Mouse (Mus musculus) embryo, embryonic 11 days (tissue): ENCODE results near the gene BC034090.
"Not testable (repeated sequence)": the region's sequence is repeated elsewhere in the genome, so short reads cannot be mapped to it uniquely, and the experiment has no call there.

Source experiments
- DNase-seq: peaks from one replicate; pipeline ENCODE4 v3.0.0-alpha.2; 2015

BC034090 gene

GRCm38 (mm10) chr1:155184191-155184590, 60.1 kb downstream of the BC034090 start:
- DNase-seq, result no peak

DNA sequence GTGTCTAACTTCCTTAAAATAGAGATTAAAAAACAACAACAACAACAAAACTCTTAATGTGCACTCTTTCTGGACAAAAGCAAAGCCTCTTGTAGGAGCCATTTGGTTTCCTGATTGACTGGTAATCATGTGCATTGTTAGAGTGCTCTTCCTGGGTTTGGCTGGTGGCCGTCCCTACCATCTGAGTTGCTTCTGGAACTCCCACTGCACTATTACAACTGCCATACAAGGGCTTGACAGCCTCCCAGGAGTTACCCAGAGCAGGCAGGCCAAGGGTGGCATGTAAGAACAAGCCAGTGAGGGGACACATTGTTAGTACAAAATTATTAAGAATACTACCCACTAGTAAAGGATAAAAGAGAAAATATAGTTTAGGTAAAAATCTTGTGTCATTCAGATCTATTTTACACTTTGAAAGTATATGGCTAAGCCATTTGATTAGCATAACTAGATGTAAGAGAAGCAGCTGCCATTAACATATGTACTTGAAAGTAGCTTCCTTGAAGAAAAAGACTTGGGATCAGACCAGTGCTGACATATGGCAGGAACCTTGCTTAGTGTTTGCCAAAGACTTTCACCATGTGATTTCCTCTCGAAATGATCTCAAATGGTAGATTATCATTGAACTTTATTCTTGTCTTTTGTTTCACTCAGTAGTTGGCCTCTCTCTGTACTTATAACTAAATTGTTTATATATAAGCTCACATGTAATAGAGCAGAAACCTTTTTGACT, 65.9 kb downstream of the BC034090 start:
- DNase-seq, result no peak

GRCm38 (mm10) chr1:155174424-155174823, 69.8 kb downstream of the BC034090 start:
- DNase-seq, result no peak

DNA sequence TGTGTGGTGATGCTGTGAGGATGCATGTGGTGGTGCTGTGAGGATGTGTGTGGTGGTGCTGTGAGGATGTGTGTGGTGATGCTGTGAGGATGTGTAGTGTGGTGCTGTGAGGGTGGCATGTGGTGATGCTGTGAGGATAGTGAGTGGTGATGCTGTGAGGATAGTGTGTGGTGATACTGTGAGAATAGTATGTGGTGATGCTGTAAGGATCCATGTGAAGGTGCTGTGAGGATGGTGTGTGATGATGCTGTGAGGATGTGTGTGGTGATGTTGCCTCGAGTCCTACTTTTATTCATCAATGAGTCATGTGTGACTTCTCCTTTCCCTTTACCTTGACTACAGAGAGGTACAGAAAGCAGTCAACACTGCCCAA, 70.6 kb downstream of the BC034090 start:
- not testable (repeated sequence) for DNase-seq

DNA sequence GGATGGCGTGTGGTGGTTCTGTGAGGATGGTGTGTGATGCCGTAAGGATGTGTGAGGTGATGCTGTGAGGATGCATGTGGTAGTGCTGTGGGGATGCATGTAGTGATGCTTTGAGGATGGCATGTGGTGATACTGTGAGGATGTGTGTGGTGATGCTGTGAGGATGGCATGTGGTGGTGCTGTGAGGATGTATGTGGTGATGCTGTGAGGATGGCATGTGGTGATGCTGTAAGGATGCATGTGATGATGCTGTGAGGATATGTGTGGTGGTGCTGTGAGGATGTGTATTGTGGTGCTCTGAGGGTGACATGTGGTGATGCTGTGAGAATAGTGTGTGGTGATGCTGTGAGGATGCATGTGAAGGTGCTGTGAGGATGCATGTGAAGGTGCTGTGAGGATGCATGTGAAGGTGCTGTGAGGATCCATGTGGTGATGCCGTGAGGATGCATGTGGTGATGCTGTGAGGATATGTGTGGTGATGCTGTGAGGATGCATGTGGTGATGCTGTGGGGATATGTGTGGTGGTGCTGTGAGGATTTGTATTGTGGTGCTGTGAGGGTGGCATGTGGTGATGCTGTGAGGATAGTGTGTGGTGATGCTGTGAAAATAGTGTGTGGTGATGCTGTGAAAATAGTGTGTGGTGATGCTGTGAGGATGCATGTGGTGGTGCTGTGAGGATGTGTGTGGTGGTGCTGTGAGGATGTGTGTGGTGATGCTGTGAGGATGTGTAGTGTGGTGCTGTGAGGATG, 71.2 kb downstream of the BC034090 start:
- no peak for DNase-seq

DNA sequence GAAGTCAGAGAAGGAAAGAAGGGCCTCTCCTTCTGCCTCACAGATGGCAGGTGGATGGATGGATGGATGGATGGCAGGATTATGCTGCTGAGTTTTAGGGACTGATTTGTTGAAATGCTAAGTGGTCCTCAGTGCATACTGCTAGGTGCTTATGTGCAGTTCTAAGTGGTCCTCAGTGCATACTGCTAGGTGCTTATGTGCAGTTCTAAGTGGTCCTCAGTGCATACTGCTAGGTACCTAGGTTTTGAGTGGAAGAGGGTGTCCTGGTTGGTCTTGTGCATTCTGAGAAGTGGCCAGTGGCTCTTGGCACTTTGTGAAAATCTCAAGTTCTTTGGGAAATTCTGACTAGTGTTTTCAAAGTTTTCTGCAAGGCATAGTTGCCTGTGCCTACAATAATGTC, 74.3 kb downstream of the BC034090 start:
- no peak for DNase-seq

DNA sequence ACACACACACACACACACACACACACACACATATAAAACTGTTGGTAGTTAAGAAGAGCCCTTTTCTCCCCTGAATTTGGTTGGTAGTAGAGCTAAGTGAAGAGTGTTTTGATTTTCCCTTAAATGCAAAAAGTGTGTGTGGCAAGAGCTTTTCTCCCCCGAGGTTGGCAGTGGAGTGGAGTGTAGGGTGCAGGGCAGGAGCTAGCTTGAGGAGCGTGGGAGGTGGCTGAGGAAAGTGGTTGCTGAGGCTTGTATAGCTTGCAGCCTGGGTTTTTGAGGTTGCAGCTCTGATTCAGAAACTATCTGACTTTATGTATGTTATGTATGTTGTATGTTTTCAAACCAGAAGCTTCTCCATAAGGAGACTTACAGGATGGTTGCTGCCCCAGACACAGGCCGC, 76.8 kb downstream of the BC034090 start:
- DNase-seq, result no peak
